Mouse (Mus musculus): Measurements from ENCODE around the gene Mcrip2.

- TF ChIP-seq CTCF (IDR thresholded peaks at IDR 0.05; ENCODE audit: control insufficient read depth, insufficient read depth, insufficient replicate concordance, low read depth, low read length): no peak
- no peak for TF ChIP-seq POLR2A (IDR thresholded peaks at IDR 0.05; ENCODE audit: control insufficient read depth, low read depth, low read length)
These were observed 40.9 kb downstream of the Mcrip2 start for GRCm38 (mm10) chr17:25827546-25828222.
